Mouse (Mus musculus): ENCODE measurements around the gene Chit1.

The Chit1 gene

DNA sequence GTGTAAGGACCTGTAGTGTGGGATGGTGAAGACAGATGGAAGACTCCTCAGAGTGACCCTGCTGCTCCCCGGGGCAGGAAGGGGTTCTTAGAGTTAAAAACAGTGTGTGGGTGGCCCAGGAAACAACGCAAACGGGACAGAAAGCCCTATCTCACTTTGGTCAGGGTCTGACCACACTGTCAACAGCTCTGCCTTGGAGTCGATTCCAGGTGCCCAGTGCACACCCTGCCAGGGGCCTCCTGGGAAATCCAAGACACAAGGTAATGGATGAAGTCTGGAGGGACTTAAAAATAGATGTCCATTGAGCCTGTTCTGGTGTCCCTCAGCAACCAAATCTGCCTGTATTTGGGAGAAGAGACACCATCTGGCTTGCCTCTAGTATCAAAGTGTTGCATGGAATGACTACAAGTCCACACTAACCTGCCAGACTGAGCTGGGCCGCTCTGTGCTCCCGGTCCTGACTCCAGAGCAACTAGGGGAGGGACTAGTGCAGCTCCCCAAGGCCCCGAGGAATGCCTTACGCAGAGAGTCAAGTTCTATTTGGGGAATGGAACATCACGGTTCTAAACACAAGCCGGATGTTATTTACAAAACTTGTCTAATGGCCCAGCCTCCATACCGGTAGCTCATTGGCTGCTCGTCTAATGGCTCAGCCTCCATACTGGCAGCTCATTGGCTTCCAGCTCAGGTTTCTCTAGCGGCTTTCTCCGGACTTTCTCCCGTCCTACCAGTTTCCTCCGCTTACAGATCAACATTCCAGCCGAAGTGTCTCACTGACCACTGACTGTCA lies 12.1 kb upstream of the Chit1 start:
- DNase-seq (ENCODE audit: low read depth) = peak; percentile 91

DNA sequence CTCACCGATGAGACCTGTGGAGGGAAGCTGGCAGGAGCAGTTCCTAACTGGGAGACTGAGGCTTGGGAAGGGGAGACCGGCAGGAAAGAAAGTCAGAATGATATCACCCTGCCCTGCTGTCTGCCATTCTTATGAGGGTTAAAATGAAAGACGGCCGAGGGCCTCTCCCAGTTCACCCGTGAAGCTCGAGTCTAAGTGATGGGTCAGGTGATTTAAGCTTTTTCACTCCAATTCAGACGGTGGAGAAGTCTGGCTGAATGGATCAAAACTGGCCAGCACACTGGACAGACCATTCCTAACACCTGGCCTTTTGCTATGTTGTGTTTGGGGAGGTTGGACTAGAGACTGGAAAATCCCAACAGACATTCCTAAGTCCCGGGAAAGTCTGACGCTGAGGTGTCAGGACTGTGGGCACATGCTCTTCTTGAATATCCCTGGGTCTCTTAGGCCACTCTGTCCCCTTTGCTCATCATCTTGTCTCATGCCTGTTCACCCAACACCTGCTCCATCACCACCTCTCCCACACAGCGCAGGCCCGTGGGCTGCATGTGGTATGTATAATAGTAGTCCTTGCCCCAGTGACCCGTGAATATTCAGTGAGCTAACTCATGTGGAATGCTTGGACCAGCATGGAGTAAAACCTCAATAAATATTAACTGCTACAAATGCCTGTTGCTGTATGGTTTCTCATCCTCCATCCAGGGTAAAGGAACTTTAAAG lies 11.4 kb upstream of the Chit1 start:
- no peak for DNase-seq (ENCODE audit: low read depth)

DNA sequence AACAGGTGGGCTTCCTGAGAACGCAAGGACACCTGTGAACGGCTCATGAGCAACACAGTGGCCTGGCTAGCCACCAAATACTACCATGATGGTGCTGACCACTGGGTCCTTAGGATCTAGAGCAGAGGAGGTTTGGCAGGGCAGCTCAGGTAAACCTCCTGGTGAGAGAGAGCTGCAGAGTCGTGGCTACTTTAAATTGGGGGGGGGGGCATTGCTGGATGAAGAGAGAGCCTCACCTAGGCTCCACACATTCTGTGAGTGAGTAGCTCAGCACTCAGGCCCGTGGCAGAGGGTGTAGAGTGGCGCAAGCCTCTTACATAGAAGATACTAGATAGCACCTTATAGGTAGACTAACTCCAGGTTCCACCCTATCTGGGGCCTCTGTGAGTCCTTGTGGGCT lies 10.6 kb upstream of the Chit1 start:
- no peak for DNase-seq (ENCODE audit: low read depth)

DNA sequence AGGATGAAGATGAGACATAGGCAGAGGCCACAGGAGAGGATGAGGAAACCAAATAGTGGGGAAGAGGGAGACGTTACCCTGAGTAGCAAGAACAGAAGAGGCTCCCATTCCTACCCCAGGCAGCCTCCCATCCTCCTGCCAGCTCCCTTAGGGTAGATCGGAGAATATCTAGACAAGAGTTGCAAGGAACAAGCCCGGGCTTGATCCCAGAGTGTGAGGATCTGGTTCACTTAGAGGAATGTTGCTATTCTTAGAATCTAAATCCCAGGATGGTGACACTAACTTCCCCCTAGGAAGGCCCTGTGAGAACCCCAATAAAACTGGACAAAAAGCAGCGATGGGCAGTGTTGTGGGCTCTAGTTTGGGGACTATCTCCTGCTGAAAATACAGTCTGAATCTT lies 10.1 kb upstream of the Chit1 start:
- no peak for DNase-seq (ENCODE audit: low read depth)

DNA sequence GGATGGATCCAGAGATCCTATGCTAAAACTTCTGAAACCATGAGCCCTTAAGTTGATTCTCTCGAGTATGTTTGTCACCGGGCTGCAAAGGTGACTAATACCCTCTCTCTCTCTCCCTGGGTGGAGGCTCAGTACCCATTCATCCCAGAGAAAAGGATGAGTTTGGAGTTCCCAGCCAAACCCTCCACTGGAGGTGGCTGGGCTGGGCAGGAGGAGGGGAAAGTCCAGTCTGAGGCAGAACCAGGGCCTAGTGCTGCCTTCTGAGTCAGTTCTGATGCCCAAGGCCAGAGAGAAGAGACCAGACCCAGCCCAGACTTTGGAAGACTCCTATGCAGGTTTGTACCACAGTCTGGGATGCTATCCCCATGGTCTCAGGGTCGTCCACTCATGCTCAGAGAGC lies 9.4 kb upstream of the Chit1 start:
- no peak for DNase-seq (ENCODE audit: low read depth)

DNA sequence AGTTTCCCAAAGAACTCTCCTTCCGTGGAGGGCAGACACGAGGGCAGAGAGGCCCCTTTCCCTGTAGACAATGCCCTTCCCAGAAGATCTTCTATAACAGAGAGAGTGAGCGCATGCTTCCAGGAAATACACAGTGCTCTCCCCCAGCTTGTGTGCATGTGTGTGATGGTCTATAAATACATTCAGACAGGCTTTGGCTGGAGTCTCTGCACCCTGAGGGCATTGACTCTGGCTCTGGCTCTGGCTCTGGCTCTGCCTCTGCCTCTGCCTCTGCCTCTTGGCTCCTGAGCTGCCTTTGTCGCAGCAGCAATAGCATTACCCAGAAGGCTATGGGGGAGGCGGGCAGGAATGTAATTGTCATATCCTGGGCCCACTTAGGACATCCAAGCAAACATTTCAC lies 7.2 kb upstream of the Chit1 start:
- DNase-seq (ENCODE audit: low read depth) = no peak

DNA sequence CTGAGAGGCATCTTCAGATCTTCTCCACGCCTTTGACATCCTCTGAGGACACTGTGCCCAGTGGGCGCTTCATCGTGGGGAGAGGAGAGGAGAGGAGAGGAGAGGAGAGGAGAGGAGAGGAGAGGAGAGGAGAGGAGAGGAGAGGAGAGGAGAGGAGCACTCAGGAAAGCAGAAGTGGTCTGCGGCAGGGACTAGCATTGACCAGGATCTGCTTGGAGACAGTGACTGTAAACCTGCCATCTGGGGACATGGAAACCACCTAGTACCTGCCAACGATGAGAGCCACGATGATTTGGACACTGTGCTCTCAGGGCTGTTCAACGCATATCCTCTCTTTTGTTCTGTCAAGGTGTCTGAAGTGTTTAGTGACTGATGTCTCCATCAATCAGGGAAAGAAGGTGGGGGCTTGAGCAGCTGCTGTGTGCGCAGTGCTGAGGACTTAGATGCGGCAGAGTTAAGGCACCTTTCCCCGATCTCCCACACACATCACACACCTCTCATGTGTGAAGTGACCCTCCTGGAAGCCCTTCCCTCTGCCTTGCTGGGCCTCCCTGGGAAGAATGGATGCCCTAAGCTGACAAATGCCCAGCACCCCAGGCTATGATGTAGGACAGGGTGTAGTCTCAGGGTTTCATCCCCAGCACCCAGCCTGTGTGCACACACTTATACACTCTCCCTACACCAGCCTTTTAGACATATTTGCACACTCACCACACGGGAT lies 5.8 kb upstream of the Chit1 start:
- no peak for DNase-seq (ENCODE audit: low read depth)

DNA sequence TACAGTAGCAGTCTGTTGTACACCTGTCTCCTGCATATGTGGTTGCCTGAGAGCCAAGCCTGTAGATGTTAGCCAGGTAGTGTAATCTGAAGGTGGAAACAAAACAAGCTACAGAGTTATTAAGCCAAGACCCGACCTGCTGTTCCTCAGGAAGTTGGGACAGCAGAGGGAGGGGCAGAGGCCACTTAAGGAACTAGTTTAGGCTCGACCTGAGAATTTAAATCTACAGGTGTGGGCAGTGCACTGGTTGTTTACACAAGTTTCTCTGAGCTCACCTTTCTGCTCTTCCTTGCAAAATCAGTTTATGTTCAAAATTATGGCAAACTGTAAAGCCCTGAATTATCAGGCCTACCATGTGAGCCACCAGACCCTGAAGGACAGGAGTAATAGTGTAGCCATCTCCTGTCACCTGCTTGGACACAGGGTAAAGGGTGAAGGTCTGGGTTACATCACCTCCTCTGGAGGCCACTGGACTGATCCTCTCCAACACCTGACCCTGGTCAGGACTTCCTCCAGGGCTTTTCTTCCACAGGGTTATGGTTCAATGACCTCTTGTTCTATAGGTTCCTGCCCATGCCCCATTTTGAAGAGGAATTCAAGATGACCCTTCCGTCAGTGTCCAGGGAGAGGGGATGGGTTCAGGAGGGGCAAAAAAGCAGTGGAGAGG lies 5.1 kb upstream of the Chit1 start:
- DNase-seq (ENCODE audit: low read depth) = no peak

DNA sequence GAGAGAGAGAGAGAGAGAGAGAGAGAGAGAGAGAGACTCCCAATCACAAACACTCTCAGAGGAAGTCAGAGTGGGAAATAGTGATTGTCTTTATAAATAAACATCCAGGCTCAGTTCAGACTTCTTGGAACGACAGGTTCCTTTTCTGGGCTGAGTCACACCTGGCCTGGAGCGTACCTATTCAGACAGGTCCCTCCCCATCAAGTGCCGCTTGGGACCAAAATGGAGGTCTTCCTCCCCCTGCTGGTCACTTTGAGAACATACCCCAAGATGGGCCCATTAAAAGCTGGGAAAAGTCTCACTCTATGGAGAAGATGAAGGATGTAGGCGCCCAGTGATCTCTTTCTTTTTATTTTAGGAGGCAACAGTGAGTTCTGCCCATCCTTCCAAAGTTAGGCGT lies 4.3 kb upstream of the Chit1 start:
- no peak for DNase-seq (ENCODE audit: low read depth)

DNA sequence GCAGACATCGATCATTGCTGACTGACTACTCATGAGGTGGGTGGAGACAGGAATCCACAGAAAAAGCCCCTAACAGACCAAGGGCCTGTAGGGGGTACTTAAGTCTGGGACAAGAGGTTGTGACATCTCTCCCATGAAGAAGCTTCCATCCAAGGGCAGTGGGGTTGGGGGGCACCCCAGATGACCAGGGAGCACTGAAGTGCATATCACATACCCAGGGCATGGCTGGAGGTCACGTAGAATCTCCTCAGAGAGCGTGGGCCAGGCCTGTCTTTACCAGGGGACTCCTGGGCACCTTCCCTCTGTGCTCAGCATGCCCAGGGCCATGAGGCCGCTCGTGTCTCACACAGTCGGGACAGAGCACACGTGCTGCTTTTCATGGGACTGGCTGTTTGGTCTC lies 3.3 kb upstream of the Chit1 start:
- no peak for DNase-seq (ENCODE audit: low read depth)

DNA sequence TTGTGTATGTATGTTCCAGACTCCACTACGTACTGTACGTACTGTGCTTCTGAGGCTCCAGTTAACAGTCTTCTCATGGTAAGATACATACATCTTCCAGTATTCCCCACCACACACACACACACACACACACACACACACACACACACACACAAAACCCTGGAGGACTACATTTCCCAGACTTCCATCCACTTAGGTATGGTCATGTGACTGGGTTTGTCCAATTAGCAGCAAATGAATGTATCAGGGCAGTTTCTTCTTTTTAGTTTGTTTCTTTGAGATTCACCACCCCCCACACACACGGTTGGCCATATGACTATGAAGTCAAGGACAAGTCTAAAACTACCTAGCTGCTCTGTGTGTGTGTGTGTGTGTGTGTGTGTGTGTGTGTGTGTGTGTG lies 1.0 kb upstream of the Chit1 start:
- no peak for DNase-seq (ENCODE audit: low read depth)

DNA sequence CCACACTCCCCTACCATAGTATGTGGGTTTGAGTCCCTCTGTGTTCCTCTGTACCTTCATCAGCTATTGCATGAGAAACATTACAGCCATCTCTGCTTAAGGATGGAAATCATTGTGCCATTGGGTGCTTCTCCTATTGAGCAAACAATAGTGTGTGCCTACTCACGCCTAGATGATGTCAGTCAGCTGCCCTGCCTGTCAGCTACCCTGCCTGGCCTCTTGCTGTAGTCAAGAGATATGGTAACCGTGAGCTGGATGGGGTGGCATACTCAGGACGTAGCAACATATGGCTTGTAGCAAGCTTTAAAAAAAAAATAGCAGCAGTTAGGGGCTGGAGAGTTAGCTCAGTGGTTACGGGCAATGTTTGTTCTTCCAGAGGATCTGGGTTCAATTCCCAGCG lies 593 bp upstream of the Chit1 start:
- no peak for DNase-seq (ENCODE audit: low read depth)

DNA sequence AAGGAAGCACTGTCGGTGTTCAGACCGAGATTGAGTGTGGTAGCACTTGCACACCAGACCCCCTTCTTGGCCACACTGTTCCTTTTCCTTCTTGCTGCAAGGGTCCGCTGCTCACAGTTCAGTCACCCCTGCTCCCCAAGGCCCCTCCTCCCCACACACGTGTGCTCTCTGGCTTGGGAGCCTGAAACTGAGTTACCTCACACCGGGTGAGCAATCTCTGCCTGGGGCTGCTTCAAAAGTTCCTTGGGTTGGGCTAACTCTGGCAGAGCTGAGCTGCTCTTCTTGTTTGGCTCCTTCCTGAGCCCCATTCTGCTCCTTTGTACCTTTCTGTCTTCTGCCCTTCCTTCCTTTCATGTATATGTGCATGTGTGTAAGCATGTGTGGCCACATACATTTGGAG lies 2.5 kb downstream of the Chit1 start:
- DNase-seq (ENCODE audit: low read depth) = no peak

DNA sequence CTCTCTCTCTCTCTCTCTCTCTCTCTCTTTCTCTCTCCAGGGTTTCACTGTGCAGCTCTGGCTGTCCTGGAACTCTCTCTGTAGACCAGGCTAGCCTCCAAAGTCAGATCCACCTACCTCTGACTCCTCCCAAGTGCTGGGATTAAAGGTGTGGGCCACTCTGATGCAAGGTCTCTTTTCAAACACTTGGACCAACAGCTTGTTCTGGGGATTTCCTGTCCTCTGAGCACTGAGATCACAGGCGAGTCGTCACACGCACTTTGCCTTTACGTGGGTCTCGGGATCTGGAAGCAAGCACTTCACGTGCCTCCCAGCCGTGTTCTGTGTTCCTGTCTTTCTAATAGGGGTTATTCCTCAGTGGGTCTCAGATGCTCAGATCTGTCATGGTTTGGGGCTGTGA lies 3.0 kb downstream of the Chit1 start:
- DNase-seq (ENCODE audit: low read depth) = no peak

DNA sequence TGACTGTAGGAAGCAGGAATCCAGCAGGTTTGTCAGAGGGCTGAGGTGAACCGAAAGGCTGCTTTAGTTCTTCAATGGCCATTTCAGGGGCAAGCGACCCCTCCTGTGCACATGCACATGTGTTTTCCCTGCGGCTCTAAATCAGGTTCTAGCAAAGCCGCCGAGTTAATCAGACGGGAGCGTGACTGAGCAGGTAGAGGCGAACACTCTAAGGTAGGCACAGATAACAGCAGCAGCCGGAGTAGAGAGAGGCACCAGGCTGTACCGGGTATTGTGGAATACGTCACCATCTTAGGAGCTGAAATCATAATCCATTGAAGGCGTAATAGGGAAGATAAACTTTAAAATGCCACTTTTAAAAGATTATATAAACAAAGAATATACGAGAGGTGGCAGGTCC lies 3.7 kb downstream of the Chit1 start:
- DNase-seq (ENCODE audit: low read depth) = no peak

DNA sequence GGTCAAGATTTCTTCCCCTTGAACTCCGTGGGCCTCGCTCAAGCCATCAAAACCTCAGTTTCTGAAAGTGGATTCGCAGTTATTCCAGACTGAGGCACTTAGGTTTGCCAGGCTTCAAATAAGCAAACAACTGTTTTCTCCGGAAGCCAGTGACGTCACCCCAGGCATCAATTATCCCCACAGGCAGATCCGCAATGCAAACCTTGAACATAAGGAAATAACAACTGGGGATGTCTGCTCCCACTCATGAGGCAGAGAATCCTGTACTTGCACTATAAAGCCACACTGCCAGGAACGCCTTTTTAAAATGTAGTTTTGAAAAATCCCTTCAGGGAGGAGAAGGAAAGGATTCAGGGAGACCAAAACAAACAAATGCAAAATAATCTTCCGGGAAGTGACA lies 4.4 kb downstream of the Chit1 start:
- no peak for DNase-seq (ENCODE audit: low read depth)

DNA sequence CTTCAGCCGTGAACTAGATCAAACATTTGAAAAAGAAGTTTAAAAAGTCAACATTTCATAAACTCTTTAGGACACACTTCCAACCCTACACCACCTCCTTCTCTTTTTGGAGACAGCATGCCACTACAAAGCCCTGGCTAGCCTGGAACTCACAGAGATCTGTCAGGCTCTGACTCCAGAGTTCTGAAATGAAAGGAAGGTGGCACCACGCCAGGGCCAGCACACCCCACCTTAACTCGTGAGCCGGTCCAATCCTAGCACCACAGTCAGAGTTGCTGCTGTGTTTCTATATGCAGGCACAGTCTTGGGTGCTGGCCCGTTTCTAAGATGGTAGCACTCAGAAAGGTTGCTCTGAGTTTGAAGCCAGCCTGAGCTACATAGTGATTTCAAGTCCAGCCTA lies 6.1 kb downstream of the Chit1 start:
- no peak for DNase-seq (ENCODE audit: low read depth)

DNA sequence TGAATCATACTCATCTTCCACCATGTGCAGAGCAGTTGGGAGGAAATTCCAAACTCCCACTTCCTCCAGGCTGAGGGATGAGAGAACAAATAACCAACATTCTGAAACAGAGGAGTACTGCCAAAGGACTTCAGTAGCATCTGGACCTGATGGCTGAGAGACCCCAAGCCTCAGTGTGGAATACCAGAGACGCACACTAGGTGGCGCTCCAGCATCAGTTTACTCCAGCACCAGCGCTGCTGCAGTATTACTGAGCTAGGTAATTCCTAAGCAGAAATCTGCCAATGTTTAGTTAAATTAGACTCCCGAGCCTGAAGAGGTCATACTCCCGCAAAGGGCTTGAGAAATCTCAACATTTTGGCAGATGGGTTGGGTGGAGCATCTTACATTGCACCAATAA lies 9.1 kb downstream of the Chit1 start:
- peak; percentile 60 for DNase-seq (ENCODE audit: low read depth)

DNA sequence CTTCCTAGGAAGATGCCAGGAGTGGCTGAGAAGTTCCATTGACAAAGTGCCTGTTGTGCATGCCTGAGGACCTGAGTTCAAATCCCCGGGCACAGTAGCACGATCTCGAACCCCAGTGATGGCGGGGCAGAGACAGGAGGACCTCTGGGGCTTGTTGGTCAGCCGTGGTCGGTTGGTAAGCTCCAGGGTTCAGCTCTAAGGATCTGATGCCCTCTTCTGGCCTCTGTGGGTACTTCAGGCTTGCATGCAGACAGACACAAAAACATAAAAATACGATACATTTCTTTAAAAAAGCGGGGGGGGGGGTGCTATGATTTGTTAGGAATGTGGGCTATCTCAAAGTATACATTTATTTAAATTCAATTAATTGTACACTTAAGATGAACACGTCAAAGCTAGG lies 11.2 kb downstream of the Chit1 start:
- DNase-seq (ENCODE audit: low read depth) = no peak

DNA sequence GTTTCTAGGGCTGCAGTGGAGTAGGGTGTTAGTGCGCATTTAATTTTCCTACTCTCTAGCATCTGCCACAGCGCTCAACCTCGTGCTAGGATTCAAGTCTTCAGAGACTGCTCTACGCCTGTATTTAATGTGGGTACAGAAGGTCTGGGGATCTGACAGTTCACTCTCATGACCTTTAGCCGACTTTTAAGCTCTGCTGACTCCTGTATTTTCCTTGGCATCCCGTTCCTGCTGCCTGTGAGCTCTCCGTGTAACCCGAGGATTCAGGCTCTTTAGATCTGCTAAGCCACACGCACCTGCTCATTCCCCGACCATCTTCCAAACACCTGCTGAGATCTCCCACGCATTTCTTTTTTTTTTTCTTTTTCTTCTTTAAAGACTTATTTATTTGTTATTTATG lies 22.3 kb downstream of the Chit1 start:
- DNase-seq (ENCODE audit: low read depth) = no peak

DNA sequence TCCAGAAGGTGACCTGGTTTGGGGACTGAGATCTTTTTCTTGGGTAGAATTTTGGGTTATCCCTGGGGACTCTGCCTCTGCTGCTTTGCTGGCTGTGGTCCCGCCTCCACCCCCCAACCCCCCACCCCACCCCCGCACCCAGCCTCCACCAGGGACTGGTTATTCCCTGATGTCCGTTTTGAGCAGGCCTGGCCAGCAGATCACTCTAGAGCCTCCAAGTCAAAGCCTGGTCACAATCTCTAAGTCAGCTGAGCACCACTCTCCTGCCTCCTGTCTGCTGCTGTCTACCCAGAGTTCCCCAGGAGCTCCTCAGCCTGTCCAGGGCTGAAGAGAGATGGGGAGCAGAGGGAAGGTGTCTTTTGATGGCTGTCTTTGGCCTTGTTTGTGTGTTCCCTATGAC lies 25.3 kb downstream of the Chit1 start:
- DNase-seq (ENCODE audit: low read depth) = no peak

DNA sequence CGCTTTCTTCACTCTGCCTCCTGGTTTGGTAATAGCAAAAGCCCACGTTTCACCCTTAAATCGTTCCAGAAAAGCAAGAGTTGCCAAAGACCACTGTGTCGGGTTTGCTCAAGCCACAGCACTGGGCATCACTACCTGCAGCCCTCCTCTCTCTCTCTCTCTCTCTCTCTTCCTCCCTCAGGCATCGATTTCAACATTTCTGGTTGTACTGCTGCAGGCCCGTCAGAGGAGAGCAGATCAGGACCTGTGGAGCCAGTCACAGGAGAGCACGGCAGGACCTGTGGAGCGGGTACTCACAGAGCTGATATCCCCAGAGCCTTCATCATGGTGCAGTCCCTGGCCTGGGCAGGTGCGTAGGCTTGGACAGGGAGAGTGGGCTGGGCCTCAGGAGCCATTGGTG lies 27.4 kb downstream of the Chit1 start:
- no peak for DNase-seq (ENCODE audit: low read depth)

DNA sequence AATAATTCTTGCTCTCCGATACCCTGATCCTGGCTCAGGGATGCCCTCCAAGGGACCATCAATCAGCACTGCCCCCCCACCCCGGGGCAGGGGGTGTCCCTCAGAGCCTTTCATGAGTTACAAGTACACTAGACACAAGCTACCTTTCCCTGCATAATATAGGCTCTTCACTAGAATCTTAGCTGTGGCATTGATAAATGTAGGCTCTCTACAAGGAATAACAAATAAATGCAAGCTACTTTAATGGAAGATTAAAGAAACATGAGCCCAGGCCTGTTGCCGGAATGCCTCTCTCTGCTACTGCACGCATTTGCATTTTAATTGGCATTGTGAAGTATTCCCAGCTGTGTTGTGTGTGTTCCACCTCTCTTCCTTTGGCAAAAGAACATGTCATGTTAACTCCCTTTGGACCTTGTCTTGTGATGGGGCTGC lies 31.3 kb downstream of the Chit1 start:
- DNase-seq (ENCODE audit: low read depth) = no peak
